Mouse (Mus musculus): ENCODE measurements at regions not wholly inside any gene's neighbourhood (a gene's known extent, or its start where the extent isn't known, plus 50 kb on each side); places are given as distances from the start of the nearest gene placed in this dataset.

DNA sequence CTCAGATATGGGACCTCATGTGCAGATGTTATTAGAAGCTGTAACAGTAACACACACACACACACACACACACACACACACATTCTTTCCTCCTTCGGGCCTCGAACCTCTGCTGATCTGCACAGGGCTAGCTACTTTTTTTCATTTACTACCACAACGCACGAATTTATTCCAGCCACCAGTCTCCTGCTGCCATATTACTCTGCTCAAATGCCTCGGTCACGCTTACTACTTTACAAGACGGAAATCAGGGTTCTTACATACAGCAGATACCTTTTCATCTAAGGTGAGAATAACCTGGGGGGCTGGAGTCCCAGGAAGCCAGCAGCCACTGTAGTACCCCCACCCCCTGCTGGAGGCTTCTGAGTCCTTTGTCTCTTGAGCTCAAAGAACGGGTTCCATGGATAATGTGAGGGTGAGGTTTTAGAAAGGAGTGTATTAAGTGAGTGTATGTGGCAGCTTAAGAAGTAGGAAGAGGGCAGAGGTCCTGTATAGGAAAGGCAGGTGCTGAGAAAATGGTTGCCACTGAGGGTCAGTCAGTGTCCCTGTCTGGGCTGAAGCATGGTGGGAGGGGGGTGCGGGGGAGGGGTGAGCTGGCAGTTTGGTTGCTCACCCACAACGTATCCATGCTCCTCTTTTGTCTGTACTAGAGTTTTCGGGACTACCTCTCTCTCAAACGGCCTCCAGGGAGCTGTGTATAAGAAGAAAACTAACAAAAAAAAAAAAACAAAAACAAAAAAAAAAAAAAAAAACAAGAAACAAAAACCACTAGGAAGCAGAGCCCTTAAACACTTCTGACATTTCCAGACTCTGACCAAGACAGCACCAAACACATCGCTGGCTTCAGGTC lies 56.3 kb upstream of the Cpm start:
- ChIA-PET CTCF (interaction anchor here (1.9 kb wide), 1 partner anchor 13 kb away, joined by 5 read pairs; no protein-coding TSS in a partner anchor), POLR2A (interaction anchor here (0.9 kb wide), 1 partner anchor 33 kb away, joined by 5 read pairs; no protein-coding TSS in a partner anchor)
- DNase-seq (ENCODE audit: low read depth, low spot score) (no peak), ATAC-seq (no peak)
- H3K27me3 ChIP-seq, result no peaks in the 10 kb centered on the region
- in situ Hi-C loops (cut with MboI; ENCODE audit: low pct_unique_long_range_greater_than_20kb), result no loop called here
- no peak for TF ChIP-seq CTCF (IDR thresholded peaks at IDR 0.05)

DNA sequence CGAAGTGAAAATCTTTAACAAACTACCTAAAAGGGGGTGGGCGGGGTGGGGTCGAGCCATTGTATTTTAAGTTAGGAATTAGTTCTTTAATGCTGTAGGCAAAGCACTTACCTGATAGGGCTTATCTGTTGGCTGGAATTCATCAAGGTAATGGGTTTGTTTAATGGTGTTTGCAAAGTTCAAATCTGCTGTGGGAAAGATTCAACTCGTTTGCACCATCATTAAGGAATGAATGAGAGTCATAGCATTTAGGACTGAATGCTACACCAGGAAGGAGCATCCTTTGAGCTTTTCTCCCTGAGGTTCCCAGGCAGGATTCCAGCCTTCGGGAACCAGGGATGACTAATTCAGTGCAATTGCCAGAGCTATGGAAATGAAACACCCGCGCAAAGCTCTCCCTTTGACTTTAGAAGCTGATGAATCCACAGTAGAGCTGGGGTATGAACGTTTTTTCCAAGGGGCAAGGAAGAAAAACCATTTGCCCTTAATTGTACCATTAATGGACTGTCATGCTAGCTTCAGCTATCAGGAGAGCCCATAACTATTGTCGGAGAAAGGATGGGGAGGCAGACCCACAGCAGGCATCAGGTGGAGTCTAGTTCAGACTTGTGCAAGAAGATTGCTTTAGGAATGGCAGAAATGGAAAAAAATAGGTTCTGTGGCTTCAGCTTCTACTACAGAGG lies 57.3 kb upstream of the Cpm start:
- no peak for TF ChIP-seq CTCF (IDR thresholded peaks at IDR 0.05)
- DNase-seq (ENCODE audit: low read depth, low spot score), result no peak
- no peak for ATAC-seq
- no peaks in the 10 kb centered on the region for H3K27me3 ChIP-seq
- ChIA-PET CTCF (no interaction called here), POLR2A (interaction anchor here (0.5 kb wide), 1 partner anchor 101 kb away, joined by 3 read pairs; no protein-coding TSS in a partner anchor)
- in situ Hi-C loops (cut with MboI; ENCODE audit: low pct_unique_long_range_greater_than_20kb), result no loop called here

DNA sequence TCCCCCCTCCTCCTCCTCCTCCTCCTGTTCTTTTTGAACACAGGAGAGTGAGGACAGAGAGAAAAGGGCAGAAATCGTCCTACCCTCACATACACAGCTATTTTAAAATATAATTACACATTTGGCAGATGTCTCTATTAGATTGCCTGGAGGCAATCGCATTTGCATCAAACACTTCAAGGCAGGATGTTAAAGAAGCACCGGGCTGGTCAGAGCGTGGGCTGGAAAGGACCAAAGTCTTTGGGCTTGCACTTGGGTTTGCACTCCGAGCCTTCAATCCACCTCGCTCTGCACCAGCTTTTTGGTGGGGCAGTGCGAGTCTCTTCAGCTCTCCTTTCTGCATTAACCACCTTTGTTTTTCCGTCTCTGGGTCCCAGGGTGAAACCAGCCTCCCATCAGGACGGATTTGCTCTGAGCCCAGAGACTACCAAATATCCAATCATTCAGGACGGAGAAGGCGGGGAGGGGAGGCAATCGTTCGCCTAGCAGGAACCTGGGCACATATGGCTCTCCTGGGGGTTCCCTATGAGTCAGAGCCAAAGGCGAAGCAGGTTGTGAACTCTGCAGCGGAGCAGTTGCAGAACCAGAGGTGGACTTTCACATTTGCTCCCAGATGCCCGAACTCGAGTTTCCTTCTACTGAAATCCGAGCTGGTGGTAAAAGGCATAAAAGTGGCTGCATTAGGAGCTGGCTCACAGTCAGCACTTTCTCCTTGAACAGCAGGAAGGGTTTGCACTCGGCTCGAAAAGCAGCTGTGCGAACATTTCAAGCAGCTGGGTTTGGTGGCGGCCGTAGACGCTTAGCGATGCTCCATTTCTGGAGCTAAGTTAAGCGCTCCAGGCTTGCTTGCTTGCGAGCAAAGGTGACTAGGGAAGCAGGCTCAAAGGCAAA lies 58.1 kb upstream of the Cpm start:
- no peaks in the 10 kb centered on the region for H3K27me3 ChIP-seq
- DNase-seq (ENCODE audit: low read depth, low spot score), result no peak
- no peak for TF ChIP-seq CTCF (IDR thresholded peaks at IDR 0.05)
- in situ Hi-C loops (cut with MboI; ENCODE audit: low pct_unique_long_range_greater_than_20kb), result no loop called here
- no peak for ATAC-seq
- ChIA-PET POLR2A (no interaction called here), CTCF (no interaction called here)

DNA sequence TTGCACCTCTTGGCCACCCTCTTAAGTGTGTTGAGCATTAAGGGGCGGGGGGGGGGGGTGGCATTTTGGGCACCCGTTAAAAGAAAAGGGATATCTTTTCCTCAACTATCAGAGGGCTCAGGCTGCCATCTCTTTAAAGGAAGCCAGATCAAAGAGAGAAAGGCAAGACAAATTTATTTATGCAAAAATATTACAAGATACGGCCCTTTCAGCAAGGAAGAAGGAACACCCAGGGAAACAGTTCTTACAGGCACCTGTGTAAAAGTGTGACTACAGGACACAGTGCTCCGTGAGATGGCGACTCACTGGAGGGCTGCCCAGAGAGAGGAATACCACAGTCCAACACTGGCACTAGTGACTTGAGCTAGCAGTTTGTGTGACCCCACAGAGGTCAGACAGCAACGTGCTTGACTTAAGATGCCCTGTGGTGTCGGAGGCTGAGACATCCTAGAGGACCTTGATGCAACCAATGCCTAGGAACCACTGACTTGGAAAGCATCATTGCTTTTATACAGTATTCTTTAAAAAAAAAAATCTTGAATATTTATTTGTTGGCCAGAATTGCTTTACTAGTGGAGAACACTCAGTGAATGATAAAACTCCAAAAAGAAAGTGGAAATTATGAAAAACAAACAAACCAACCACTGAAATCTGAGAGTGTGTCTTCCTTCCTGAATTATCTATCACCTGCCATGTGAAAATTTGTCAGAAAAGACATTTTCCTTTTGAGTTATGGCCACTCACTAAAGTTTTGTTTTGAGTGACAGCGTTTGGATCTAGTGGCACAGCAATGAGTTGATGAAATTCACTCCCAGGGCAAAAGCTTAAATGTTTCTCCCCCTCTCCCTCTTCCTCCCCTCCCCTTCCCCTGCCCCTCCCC lies 59.0 kb upstream of the Cpm start:
- ATAC-seq (no peak), DNase-seq (ENCODE audit: low read depth, low spot score) (no peak)
- ChIA-PET CTCF (no interaction called here), POLR2A (no interaction called here)
- TF ChIP-seq CTCF (IDR thresholded peaks at IDR 0.05), result no peak
- in situ Hi-C loops (cut with MboI; ENCODE audit: low pct_unique_long_range_greater_than_20kb), result no loop called here
- H3K27me3 ChIP-seq, result no peaks in the 10 kb centered on the region

DNA sequence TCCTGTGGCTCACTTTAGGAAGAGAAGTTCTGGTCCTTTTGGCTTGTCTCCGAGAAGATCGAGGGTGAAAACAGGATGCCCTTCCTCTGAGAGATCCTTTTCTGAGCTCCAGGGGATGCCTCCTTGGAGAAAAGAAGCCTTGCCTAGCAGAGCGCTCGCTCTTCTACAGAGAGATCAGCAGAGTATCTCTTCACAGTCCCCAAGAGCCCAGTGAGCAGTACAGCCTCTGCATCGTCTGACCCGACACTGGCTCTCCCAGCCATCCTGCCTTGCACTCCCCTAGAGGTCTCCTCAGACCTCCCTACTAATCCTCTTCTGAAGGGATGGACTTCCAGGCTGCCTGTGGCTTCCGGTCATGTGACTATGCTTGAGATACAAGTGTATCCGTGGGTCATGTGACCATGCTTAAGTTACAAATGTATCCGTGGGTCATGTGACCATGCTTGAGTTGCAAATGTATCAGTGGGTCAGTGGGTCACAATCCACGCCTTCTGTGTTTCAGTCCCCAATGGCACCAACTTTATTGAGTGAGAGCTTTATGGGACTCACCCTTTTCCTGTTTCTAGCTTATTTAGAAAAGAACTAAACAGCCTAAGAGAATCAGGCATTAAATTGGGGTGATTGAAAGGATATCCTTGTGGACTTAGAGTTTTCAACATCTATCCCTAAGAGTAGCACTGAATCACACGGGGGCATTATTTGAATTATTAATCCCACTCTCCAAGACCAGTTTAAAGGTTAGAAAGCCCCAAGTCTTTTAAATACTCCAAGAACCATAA lies 59.8 kb upstream of the Cpm start:
- ChIA-PET POLR2A (no interaction called here), CTCF (no interaction called here)
- ATAC-seq, result no peak
- DNase-seq (ENCODE audit: low read depth, low spot score), result no peak
- in situ Hi-C loops (cut with MboI; ENCODE audit: low pct_unique_long_range_greater_than_20kb), result no loop called here
- TF ChIP-seq CTCF (IDR thresholded peaks at IDR 0.05), result no peak
- no peaks in the 10 kb centered on the region for H3K27me3 ChIP-seq

DNA sequence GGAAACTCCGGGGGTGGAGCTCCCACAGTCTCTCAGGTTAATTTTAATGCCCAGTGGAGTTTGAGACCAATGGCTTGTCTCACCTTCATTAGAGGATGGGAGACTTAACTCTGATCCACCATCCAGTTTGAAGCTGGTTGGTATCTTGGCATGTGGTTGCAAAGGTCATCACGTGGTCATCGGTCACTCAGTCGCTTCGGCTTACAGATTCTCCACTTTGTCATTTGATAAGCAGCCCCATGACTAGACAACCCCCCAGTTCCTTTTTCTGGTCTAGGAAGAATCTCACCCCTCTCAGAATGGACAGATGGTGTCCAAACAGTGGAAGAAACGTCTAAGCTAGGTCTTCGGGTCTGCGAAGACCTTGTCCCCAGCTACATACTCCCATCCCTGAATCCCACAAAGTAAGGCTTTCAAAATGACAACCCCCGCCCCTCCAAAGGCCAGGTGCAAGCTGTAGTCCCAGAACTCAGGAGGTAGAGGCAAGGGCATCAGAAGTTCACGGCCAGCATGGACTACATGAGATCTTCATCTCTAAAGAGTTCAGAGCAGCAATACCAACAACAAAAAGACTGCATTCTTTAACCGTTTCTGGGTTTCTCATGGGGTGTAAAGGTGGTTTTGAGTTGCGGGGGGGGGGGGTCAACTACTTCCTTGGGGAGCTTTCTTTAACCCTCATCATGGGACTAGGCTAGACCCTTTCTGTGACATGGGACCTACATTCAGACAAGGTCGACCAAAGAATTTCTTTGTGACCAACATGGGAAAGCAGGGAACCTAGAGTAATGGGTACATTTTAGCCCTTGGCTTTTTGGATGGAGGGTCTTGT lies 60.6 kb upstream of the Cpm start:
- in situ Hi-C loops (cut with MboI; ENCODE audit: low pct_unique_long_range_greater_than_20kb), result no loop called here

DNA sequence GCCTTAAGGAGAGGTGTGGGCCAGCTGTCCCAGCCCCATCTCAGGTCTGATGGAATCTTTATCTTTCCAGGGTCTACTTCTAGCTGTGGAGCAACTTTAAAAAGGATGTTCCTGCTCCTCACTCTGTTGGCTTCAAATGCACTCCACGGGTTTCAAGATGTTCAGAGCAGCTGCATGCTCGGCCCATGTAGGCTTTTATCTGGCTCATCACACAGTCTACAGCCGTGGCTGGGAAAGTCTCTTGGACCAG lies 61.2 kb upstream of the Cpm start:
- no peak for TF ChIP-seq CTCF (IDR thresholded peaks at IDR 0.05)
- in situ Hi-C loops (cut with MboI; ENCODE audit: low pct_unique_long_range_greater_than_20kb), result no loop called here
- H3K27me3 ChIP-seq, result no peaks in the 10 kb centered on the region
- ATAC-seq (no peak), DNase-seq (ENCODE audit: low read depth, low spot score) (no peak)
- CTCF ChIA-PET, result no interaction called here
- POLR2A ChIA-PET, result no interaction called here

More for the DNA sequence above, 60.6 kb upstream of the Cpm start:
- no peak for ATAC-seq
- TF ChIP-seq CTCF (IDR thresholded peaks at IDR 0.05), result no peak
- H3K27me3 ChIP-seq, result no peaks in the 10 kb centered on the region
- POLR2A ChIA-PET, result interaction anchor here (0.7 kb wide), 1 partner anchor 48 kb away, joined by 8 read pairs; no protein-coding TSS in a partner anchor
- CTCF ChIA-PET, result no interaction called here
- DNase-seq (ENCODE audit: low read depth, low spot score), result no peak

DNA sequence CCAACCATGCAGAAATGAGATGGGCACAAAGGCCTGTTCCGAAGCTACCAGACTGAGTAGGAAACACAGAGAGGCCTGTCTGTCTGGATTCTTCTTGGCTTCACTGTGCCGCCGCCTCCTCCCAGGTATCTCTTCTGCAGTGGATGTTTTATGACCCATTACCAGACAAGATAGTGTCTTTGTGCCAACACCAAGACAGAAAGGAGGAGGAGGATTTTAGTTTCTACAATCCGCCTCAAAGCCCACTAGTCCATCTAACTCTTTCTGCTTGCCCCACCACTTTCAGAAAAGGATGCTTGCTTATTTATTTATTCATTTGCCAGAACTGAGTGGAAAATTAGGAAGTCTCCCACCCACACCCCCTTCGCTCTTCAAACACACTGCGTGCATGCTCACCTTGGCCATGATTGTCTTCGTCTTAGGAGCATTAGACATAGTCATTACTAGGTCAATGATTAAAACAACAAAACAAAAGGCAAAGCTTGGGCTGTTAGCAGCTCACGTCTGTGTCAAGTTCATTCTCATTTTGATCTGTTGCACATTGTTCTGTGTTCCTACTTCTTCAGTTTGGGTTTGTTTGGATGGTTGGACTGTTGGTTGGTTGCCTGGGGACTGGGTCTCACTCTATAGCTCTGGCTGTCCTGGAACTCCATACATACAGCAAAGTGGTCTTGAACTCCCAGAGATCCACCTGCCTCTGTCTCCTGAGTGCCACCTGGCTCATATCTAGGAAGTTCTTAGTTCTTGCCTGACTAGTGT lies 61.7 kb upstream of the Cpm start:
- DNase-seq (ENCODE audit: low read depth, low spot score), result no peak
- in situ Hi-C loops (cut with MboI; ENCODE audit: low pct_unique_long_range_greater_than_20kb), result no loop called here
- no peaks in the 10 kb centered on the region for H3K27me3 ChIP-seq
- ATAC-seq, result no peak
- CTCF ChIA-PET, result no interaction called here
- no peak for TF ChIP-seq CTCF (IDR thresholded peaks at IDR 0.05)
- POLR2A ChIA-PET, result no interaction called here
